Mouse (Mus musculus) lung, adult 18-20 months (tissue): ENCODE measurements around the gene Fundc1.
"Not testable (repeated sequence)": the region's sequence is repeated elsewhere in the genome, so short reads cannot be mapped to it uniquely, and the experiment has no call there.

ENCODE experiments used
- DNase-seq, 2 experiments: peaks; one replicate each; pipeline ENCODE4 v3.0.0; 2022; ENCODE audit warnings: mixed read lengths in 2 of 2

Fundc1 gene

DNA sequence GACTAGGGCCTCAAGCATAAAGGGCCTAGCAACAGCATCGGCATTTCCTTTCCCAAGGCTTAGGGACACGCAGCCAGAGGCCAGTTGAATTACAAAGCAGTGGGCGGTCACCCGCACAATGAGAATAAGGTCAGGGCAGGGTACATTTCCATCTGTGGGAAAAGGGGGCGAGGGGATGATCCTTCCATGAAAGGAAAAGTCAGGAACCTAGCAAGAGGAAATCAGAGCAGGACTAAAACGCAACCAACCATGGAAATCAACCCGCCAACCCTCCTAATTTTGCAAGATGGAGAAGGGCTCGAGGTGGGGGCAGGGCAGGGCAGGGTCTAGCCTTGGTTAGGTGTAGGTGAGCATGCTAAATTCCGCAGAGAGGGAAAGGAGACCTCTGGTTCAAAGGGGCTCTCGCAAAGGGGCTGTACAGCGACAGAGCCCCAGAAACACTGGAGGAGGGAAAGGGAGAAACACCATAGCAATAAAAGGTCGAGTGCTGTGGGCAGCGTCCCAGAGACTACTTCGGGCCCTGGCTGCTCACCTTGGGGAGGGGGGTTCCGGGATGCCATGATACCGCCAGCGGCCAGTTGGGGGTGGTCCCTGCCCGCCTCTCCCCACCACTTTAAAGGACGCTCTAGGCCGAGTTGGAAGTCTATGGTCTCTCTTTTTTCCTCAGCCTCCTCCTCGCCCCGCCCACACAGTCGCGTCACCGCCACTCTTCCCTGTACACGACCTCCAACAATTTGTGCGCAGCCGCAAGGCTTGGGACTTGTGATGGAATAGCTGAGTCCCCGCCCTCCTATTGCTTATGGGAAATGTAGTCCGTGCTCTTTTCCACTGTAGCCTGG lies at the start of gene Fundc1:
Fundc1 (minus strand) TSS at position 705 of the 839 bp plus-strand sequence.
- peak; percentile 96 to 98 for DNase-seq

DNA sequence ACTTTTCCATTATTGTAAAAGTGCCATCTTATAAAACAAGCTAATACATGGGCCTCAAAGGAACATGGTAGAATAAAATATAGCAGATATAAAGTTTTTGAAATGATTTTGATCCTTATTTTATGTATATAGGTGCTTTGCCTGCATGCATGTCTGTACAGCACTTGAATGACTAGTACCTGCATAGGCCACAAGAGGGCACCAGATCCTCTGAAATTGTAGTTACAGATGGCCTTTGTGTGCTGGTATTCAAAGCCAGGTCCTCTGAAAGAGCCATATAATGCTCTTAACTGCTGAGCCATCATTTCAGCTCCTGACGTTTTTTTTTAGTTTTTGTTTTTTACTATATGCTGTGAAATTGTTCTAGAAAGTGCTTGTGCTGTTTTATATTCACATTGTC lies 39.1 kb upstream of the Fundc1 start:
- no peak for DNase-seq

DNA sequence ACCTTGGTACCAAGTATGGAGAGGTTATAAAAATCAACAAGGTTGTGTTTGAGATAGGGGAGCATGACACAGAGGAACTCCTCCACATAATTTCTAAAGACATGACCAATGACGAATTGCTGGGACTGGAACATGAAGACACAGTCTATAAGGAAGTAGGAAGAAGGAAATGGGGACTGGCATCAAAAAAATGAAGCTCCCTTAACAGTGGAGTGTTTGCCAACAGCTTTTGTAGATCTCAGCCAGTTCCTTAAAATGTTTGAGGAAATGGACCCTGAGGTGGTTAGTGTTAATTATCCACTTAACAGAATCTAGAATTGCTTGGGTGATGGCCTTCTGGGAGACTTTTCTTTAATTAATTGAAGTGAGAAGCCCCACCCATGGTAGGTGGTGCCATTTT lies 36.6 kb upstream of the Fundc1 start:
- DNase-seq, result no peak

DNA sequence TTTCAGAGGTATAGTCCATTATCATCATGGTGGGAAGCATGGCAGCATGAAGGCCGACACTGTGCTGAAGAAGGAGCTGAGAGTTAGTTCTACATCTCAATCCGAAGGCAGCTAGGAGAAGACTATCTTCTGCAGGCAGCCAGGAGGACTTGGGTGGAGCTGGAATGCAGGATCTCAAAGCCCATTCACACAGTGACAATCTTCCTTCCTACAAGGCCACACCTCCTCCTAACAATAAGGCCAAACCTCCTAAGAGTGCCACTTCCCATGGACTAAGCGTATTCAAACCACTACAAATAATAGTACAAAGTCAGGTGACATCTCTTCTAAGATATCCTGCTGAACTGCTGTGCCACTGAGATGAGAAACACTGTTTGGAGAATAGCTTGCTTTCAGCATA lies 35.5 kb upstream of the Fundc1 start:
- no peak for DNase-seq

DNA sequence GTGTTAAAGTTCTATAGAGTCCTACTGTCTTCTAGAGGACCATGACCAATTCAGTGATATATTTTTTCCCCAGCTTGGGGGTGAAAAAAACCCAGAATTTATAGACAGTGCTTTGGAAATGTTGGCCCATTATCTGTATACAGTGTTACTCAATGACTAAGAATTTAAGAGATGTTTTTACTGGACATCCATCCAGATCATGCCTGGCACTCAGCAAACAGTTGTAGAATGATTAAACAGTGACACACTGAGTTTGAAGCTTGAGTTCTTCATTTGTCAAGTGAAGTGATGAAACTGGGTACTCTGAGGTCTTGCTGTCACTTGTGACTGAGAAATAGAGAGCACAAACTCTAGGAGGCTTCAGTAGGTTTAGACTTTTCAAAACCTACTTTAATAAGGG lies 21.2 kb upstream of the Fundc1 start:
- DNase-seq, result no peak

DNA sequence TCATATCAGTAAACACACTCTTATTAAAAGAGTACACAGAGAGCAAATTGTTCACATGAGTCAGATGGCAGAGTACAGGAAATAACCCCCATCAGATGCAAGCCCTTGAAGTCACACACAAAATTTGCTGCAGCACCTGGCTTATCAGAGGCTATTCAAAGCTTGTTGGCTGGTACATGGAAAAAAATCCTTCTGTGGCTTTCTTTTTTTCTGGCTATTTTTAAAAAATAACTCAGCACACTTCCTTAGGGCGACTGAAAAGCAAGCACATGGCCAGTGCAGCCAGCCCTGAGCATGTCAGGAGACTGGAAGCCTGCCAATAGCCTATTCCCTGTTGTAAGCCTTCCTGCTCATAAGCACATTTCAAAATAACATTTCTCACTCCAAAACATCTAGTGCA lies 18.6 kb upstream of the Fundc1 start:
- DNase-seq, result peak; percentile 18 to 30

DNA sequence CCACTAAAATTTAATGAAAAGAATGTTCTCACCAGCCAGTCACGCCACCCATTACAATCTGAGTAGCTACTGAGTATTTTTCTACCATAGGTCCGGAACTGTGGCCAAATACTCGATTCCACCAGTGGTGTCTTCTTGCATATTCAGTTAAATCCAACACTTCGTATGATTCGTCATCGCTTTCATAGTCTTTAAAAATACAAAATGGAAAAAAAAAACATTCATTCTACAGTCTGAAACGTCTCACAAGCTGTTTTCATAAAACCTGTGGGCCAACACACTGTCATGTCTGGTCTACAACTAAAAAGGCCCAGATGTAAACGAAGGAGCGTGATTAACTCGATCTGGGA lies 879 bp downstream of the Fundc1 start:
- no peak for DNase-seq

DNA sequence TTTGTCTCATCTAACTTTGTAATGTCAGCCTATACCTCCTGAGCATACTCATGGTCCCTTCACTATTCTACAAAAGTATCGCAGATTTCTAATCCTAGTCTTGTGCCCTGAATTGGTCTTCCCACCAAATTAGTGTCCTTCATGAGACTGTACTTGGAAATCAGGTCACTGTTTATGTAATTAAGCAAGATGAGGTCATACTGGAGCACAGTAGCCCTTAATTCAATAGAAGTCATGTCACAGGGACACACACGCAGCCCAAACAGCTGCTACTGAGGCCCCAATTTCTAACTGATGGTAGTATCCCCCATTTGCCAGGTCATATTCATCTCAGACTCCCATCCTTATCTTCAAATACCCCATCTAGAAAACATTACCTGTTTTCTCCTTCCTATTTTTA lies 3.5 kb downstream of the Fundc1 start:
- DNase-seq, result no peak

DNA sequence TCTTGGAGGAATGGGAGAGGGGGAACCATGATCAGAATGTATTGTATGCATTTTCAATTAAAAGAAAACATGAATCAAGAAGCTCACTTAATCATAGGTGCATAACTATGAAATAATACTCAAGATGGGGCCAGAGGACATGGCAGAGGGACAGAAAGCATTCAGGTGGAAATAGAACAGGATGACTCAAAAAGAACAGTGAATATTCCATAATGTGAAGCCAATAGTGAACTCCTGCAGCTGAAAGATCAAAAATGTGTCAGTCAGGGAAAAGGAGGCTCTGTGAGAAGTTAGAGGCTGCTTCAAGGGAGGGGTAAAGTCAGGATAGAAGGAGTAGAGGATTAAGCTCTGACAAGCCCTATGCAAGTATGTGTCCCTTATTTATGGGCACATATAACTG lies 6.4 kb downstream of the Fundc1 start:
- no peak for DNase-seq

DNA sequence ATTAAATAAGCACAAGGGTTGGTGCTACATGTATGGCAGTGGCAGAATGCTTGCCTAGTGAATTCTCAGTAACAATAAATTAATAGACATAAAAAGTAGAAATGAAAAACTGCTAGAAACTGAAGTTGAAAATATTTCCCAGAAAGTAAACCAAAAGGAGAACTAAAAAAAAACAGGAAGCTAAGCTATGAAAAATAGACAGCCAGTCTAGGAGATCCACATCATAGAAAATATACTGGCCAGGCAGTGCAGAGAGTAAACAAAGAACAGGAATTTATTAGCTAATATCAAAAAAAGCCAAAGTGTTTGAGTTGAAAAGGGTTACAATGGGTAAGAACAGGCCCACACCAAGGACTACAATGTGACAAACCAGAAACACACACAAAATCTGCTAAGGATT lies 7.4 kb downstream of the Fundc1 start:
- no peak for DNase-seq

DNA sequence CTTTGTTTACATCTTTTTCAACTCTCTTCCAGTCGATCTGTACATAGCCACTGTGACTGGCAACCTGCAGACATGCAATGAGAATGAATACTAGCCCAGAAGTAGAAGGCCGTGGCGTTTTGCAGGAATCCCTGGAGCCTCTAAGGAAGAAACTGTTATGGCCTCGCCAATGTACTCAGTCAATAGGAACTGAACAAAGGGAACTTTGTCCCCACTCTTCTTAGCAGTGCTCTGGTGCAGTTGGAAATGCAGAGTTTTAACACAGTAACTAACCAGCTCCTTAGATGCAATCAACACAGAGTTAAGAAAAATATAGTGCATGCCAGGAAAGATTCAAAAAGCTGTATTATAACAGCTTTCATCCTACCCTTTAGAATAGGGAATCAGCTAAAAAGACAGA lies 13.4 kb downstream of the Fundc1 start:
- DNase-seq, result no peak

DNA sequence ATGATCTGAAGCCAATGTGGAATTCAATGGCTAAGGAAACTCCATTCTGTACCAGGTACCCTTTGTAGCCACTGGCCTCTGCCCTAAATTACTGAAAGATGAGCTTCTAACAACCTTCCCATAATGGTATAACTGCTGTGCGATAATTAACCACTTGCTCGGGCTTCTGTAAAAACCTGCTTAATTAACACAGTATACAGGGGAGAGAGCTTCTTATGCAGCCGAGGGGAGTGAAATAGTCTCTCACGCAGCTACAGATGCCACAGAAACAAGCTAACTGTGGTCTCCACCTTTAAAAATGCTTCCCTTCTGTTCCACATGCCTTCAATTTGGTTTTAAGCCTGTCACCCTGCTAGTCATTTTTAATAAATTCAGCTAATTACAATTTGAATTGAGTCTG lies 17.6 kb downstream of the Fundc1 start:
- no peak for DNase-seq

DNA sequence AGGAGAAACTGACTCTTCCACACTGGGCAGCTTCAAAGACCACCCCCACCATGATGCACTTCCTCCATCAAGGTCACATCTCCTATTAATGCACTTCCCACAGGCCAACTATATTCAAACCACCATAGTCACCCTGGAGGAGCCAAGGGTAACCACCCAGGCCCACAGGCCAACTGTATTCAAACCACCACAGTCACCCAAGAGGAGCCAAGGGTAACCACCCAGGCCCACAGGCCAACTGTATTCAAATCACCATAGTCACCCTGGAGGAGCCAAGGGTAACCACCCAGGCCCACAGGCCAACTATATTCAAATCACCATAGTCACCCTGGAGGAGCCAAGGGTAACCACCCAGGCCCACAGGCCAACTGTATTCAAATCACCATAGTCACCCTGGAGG lies 20.5 kb downstream of the Fundc1 start:
- not testable (repeated sequence) for DNase-seq

DNA sequence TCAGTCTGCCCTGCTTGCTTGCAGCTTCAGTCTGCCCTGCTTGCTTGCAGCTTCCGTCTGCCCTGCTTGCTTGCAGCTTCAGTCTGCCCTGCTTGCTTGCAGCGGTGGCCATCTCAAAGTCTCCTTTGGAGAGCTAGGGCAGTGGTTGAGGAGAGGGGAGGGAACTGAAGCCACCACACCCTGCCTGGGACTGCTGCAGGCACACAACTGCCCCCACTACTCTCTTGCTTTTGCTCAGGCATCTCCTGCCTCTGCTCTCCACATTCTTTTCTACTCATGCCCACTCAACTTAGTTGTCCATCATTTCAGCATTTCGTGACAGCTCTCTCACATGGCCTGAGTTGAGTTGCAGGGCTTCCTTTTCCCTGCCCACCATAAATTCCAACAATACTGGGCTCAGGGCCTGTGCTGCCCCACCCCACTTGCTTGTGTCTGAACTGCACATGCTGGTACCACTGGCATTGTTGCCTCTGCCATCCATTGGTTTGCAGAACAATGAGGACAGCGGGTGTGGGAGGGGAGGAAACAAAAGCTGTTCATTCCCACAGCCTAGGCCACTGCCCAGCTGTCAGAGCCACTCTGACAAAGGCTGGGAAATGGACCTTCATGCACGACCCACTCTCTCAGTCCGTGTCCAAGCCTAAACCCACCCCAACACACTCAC lies 24.9 kb downstream of the Fundc1 start:
- peak; percentile 37 to 54 for DNase-seq

DNA sequence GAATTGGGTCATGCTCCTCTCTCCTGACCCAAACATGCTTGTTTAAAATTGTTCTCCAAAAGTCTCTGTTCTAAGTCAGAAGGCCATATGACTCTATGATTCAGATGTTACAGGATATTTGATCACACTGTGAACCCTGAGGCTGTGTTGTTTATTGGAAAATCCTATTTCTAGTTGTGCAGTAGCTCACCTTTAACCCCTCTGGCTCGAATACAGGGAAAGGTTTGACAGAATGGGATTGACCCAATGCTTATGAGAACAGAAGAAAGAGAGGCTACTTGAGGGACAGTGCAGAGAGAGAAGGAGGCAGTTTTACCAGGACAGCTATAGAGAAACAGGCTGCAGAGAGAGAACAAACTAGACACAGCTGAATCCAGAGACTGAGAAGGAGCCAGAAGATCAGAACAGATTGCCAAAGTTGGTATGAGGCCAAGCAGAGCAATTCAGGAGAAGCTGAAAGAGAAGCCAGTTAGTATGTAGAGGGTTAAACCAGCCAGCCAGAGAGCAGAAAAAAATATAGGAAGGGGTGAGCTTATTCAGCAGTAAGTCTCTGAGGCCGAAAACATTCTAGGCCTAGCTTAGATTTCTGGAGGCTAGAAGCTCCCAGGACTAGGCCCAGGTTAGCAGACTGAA lies 27.1 kb downstream of the Fundc1 start:
- DNase-seq, result peak in 1 of 2 experiments; percentile 32

DNA sequence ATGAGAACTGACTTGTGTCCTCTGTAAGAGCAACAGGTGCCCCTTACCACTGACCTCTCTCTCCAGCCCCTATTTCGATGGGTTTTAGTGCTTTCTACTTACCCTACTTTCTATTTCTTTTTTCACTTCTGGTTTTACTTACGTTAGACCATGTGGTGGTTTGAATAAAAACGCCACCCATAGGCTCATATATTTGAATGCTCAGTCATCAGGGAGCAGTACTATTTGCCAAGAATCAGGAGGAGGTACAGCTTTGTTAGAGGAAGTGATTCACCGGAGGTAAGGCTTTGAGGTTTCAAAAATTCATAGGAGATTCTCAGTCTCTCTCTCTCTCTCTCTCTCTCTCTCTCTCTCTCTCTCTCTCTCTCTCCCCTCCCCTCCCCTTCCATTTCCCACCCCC lies 34.4 kb downstream of the Fundc1 start:
- DNase-seq, result no peak

DNA sequence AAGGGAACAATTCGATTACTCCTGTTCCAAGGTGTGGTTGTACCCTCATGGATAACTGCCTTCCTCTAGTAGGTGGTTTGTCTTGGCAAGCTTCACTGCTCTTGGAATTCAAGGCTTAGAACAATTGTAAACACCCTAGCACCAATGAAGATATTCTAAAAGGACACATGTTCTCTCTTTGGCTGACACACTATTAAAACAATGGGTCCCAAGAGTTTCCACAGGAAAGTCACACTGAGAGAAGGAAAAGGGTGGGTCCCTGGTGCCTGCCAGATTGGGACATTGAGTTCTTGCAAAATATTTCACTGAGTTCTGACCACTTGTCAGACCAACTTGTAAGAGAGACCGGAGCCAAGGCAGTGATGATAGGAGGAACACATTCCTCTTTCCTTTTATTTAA lies 45.1 kb downstream of the Fundc1 start:
- DNase-seq, result peak; percentile 44 to 62

DNA sequence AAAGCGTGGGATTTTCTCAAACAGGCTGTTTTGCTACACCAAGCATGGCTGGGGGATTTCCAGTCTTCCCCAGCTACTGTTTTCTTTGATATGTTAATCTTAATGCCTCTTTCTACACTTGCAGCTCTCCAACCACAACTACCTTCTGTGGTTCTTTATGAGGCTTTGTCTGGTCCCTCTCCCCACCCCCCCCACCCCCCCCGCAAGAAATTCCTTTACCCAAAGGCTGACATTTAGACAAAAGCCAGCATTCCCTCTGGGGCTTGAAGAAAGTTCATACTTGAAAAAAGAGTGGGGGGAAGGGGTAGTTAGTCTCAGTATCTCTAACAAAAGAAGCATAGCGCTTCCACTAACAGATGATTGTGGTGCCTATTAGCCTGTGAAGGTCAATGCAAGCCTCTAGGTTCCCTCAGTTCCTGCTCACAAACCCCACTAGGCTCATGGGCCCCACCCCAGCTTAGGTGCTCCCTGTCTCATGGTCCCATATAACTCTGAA lies 50.9 kb downstream of the Fundc1 start:
- DNase-seq, result no peak

DNA sequence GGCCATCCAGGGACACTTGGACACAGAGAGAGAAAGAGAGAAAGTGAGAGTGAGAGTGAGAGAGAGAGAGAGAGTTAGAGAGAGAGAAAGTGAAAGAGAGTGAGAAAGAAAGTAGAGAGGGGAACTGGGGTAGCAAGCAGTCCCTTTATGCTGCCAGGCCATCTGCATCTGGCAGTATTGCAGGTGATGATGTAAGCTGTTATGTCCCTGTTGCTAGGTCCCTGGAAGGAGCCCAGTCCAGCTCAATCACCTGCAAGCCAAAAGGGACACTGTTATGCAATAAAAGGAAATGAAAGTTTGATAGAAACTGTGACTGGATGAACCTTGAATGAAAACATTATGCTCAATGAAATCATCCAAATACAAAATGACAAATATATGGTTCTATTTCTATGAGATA lies 52.0 kb downstream of the Fundc1 start:
- DNase-seq, result peak; percentile 37 to 70

DNA sequence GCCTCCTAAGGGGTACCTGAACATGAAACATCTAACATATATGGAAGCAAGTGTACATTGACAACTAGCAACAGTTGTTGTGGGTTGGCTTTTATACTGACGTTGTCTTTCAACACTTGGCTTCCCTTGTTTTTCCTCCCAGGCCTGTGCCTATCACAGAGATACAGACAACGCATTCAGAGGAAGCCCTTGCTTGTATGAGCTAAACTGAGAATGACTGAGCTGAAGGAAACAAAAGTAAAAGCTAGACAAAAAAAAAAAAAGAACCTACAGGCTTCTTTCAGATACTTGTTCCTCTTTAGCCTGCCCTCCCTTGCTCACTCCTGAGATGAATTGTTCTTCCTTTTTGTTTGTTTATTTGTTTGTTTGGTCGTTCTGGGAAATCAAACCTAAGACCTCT lies 58.1 kb downstream of the Fundc1 start:
- no peak for DNase-seq

DNA sequence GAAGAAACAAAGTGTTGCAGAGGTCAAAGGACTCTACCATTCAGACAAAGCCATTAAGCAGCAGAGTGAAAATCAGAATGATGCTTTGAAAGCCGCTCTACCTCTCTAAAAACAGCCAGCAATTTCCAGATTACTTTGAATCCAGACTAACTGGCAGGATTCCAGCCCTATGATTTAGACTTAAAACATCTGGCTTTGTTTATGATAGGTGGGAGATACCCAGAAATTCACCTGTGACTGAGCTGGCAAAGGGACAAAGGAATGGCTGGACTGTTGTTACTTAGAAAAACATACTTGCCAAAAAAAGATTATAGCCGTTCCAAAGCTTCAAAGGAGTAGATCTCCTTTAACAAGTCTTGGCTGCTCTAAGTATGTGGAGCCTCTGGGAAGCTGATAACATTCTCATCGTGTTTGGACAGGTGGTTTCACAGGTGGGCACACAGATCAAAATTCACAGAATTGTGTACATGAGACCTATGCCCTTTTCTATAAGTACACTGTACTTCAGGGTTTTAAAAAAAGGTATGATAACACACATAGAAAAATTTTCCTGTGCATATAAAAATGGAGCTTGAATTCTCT lies 60.0 kb downstream of the Fundc1 start:
- DNase-seq, result no peak
